In the genomic region with DNA sequence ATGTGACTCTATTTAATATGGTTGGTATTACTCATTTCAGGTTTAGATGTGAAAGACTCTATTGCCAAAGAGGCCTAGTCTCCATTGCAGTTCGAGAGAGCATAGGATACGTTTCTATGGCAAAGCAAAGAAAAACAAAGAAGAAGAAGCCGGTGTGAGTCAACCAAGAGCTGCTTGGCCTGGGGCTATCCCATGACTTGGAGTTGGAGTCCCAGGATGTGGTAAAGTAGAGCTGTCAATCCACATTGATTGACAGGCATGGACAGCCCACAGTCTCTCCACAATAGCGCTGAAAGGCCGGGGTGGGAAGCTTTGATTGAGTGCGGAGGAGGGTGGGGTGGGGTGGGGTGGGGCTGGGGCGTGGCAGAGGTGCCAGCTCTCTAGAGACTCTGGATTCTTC, we compare ENCODE assay signal across 18 mouse cellular contexts. TPM values are rescaled to one million over a fixed set of nuclear protein-coding genes. Genes with fewer than 3 reads are reported as not detected.
"Had no signal": no experiment of that assay in that cellular context is flagged by ENCODE, and none has a peak within 500 bp of the region (broad histone marks: within the 10 kb centered on the region; RNA-seq: fewer than 3 reads in every experiment).

No protein-coding gene starts in this region.

- H3K27ac ChIP-seq: kidney, postnatal 0 days; left cerebral cortex, adult 2 months; liver, embryonic 13.5 days; macrophage; midbrain, embryonic 12.5 days; midbrain, embryonic 15.5 days; neural tube, embryonic 12.5 days; neural tube, embryonic 15.5 days had no signal

- H3K9ac ChIP-seq: liver, embryonic 13.5 days; lung, embryonic 14.5 days; midbrain, embryonic 12.5 days; midbrain, embryonic 15.5 days; neural tube, embryonic 12.5 days; neural tube, embryonic 15.5 days had no signal

- H3K9me3 ChIP-seq: liver, embryonic 13.5 days; midbrain, embryonic 12.5 days; midbrain, embryonic 15.5 days; neural tube, embryonic 12.5 days; neural tube, embryonic 15.5 days had no signal

- ATAC-seq: lung, postnatal 0 days; midbrain, embryonic 15.5 days had no signal

- H3K4me1 ChIP-seq: liver, embryonic 13.5 days; midbrain, embryonic 15.5 days had no signal

- H3K27me3 ChIP-seq: liver, embryonic 13.5 days; midbrain, embryonic 12.5 days; midbrain, embryonic 15.5 days; neural tube, embryonic 12.5 days; neural tube, embryonic 15.5 days had no signal

- DNase-seq: kidney, postnatal 25 days; layer of hippocampus, postnatal 36 days; liver, embryonic 13.5 days; lung, embryonic 14.5 days; right cerebral cortex, adult 18-20 months; right cerebral cortex, postnatal 14 days; right cerebral cortex, postnatal 4 days; thymus, adult 18-20 months; thymus, postnatal 36 days had no signal

- H3K4me3 ChIP-seq: left cerebral cortex, adult 2 months; liver, embryonic 13.5 days; midbrain, embryonic 12.5 days; midbrain, embryonic 15.5 days; neural tube, embryonic 12.5 days; neural tube, embryonic 15.5 days had no signal

- H3K4me2 ChIP-seq: liver, embryonic 13.5 days; lung, embryonic 14.5 days; midbrain, embryonic 12.5 days; midbrain, embryonic 15.5 days; neural tube, embryonic 12.5 days; neural tube, embryonic 15.5 days had no signal

- H3K36me3 ChIP-seq: liver, embryonic 13.5 days; midbrain, embryonic 12.5 days; midbrain, embryonic 15.5 days; neural tube, embryonic 12.5 days; neural tube, embryonic 15.5 days had no signal

RNA-seq across cellular contexts. Expression of gene Hspb8, which starts 10.2 kb away (rescaled TPM):
- total RNA-seq: megakaryocyte, adult 5-6 weeks had no signal
